16 mouse cellular contexts compared by ENCODE assay signal in the genomic region with DNA sequence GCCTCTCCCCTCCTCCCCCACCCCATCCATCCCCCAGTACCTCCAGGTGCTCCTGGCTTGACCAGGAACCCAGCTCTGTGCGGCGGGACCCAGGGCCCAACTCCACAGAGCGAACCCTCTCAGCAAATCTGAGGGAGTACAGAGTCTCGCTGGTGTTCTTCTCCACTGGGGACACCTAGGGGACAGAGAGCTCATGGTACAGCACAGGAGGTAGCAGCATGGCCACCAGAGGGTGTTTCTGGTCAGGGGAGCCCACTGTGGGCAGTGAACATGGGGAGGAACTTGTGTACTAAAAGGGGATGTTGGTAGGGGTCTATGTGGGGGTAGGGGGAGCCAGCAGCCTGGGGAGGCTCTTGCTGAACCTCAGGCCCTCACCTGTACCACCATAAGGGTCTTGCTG. TPM values are rescaled to one million over a fixed set of nuclear protein-coding genes. Genes with fewer than 3 reads are reported as not detected.
DNase-seq lines count a peak whose midpoint lies in the region; ATAC-seq and TF ChIP-seq lines count a peak whose summit lies in the region.
"Had no signal": no experiment of that assay in that cellular context is flagged by ENCODE, and none has a peak within 500 bp of the region (broad histone marks: within the 10 kb centered on the region; RNA-seq: fewer than 3 reads in every experiment).

No protein-coding gene starts in this region.

- no peaks in the 10 kb centered on the region for H3K4me1 ChIP-seq in forebrain, embryonic 15.5 days
- H3K4me1 ChIP-seq in forebrain, embryonic 14.5 days (ENCODE audit: control insufficient read depth, insufficient read depth, low read length) = no peaks in the 10 kb centered on the region
- no peaks in the 10 kb centered on the region for H3K4me1 ChIP-seq in forebrain, embryonic 16.5 days (replicated peaks; ENCODE audit: control insufficient read depth, insufficient read depth, low read length)
- H3K4me1 ChIP-seq: embryonic facial prominence, embryonic 15.5 days; heart, embryonic 13.5 days had no signal

- WGBS in forebrain, embryonic 15.5 days = 73% methylated on average over 4 of the region's 4 CpGs
- 78% methylated on average over 4 of the region's 4 CpGs for WGBS in forebrain, embryonic 14.5 days
- 73% methylated on average over 4 of the region's 4 CpGs for WGBS in forebrain, embryonic 16.5 days

- peaks cover 23% of the 10 kb centered on the region for H3K36me3 ChIP-seq in forebrain, embryonic 15.5 days
- H3K36me3 ChIP-seq in forebrain, embryonic 14.5 days (ENCODE audit: control insufficient read depth, insufficient read depth, low read length) = peaks cover 44% of the 10 kb centered on the region
- H3K36me3 ChIP-seq in forebrain, embryonic 16.5 days (ENCODE audit: control insufficient read depth, insufficient read depth) = peaks cover 13% of the 10 kb centered on the region

- no peak overlapping the region for H3K27ac ChIP-seq in forebrain, embryonic 15.5 days (replicated peaks)
- H3K27ac ChIP-seq in forebrain, embryonic 14.5 days (ENCODE audit: low read depth, low read length) = no peak overlapping the region
- no peak overlapping the region for H3K27ac ChIP-seq in layer of hippocampus, adult 2 months
- H3K27ac ChIP-seq in forebrain, embryonic 16.5 days (ENCODE audit: low read length) = no peak overlapping the region
- H3K27ac ChIP-seq: embryonic facial prominence, embryonic 15.5 days; heart, embryonic 13.5 days had no signal

- peak; percentile 48 for TF ChIP-seq CTCF in layer of hippocampus, adult 2 months (conservative IDR thresholded peaks at IDR 0.05)

- no peak overlapping the region for H3K9ac ChIP-seq in forebrain, embryonic 15.5 days (replicated peaks)
- no peak overlapping the region for H3K9ac ChIP-seq in forebrain, embryonic 14.5 days (ENCODE audit: low read length)
- H3K9ac ChIP-seq in forebrain, embryonic 16.5 days (replicated peaks; ENCODE audit: low read depth, low read length) = no peak overlapping the region
- H3K9ac ChIP-seq: embryonic facial prominence, embryonic 15.5 days; heart, embryonic 13.5 days had no signal

- ATAC-seq in forebrain, embryonic 15.5 days (replicated peaks) = 0 out of 2 replicates have a peak, but pooled peaks have one; percentile 21
- no peak for ATAC-seq in forebrain, embryonic 14.5 days
- 0 out of 2 replicates have a peak, but pooled peaks have one; percentile 21 for ATAC-seq in forebrain, embryonic 16.5 days

- DNase-seq in forebrain, embryonic 14.5 days (ENCODE audit: low spot score) = no peak
- no peak for DNase-seq in layer of hippocampus, adult 2 months (ENCODE audit: low spot score in 2 of 2)
- DNase-seq in layer of hippocampus, postnatal 36 days = no peak
- DNase-seq in 416B (ENCODE audit: low read depth) = peak; percentile 25
- DNase-seq in urinary bladder, postnatal 25 days (ENCODE audit: low spot score) = no peak
- no peak for DNase-seq in MN1 (ENCODE audit: low spot score)
- DNase-seq: B cell, adult 2 months; cerebellum, postnatal 10 days; lung, adult 18-20 months; right cerebral cortex, postnatal 4 days had no signal

- H3K4me2 ChIP-seq in forebrain, embryonic 15.5 days (replicated peaks) = no peak overlapping the region
- no peak overlapping the region for H3K4me2 ChIP-seq in forebrain, embryonic 14.5 days (ENCODE audit: low read length)
- no peak overlapping the region for H3K4me2 ChIP-seq in forebrain, embryonic 16.5 days (ENCODE audit: low read length)
- H3K4me2 ChIP-seq: embryonic facial prominence, embryonic 15.5 days; heart, embryonic 13.5 days had no signal

- no peaks in the 10 kb centered on the region for H3K27me3 ChIP-seq in forebrain, embryonic 15.5 days
- H3K27me3 ChIP-seq in forebrain, embryonic 14.5 days (replicated peaks; ENCODE audit: control insufficient read depth, insufficient read depth, low read length) = no peaks in the 10 kb centered on the region
- no peaks in the 10 kb centered on the region for H3K27me3 ChIP-seq in forebrain, embryonic 16.5 days (replicated peaks; ENCODE audit: control insufficient read depth, insufficient read depth, low read length)
- H3K27me3 ChIP-seq: embryonic facial prominence, embryonic 15.5 days; heart, embryonic 13.5 days had no signal

- no peaks in the 10 kb centered on the region for H3K9me3 ChIP-seq in forebrain, embryonic 15.5 days
- no peaks in the 10 kb centered on the region for H3K9me3 ChIP-seq in forebrain, embryonic 14.5 days (replicated peaks; ENCODE audit: control insufficient read depth, low read length)
- H3K9me3 ChIP-seq in forebrain, embryonic 16.5 days (ENCODE audit: control insufficient read depth, low read length) = no peaks in the 10 kb centered on the region
- H3K9me3 ChIP-seq: embryonic facial prominence, embryonic 15.5 days; heart, embryonic 13.5 days had no signal

- H3K4me3 ChIP-seq in forebrain, embryonic 15.5 days = no peak overlapping the region
- no peak overlapping the region for H3K4me3 ChIP-seq in forebrain, embryonic 14.5 days (ENCODE audit: low read depth, low read length)
- no peak overlapping the region for H3K4me3 ChIP-seq in layer of hippocampus, adult 2 months
- H3K4me3 ChIP-seq in forebrain, embryonic 16.5 days (replicated peaks; ENCODE audit: low read length) = no peak overlapping the region
- H3K4me3 ChIP-seq: embryonic facial prominence, embryonic 15.5 days; heart, embryonic 13.5 days had no signal

RNA-seq across cellular contexts. Expression of a gene that starts 21.0 kb away (rescaled TPM):
- 41.8 and 42.3 TPM in 2 replicates for polyA plus RNA-seq in forebrain, embryonic 15.5 days (2015; fragmentation: Nextera tagmentation; extraction: Ambion mirVana)
- polyA plus RNA-seq in forebrain, embryonic 14.5 days (2014; fragmentation: Nextera tagmentation; extraction: Ambion mirVana) = 26.2 and 37.0 TPM in 2 replicates
- 10 to 100 TPM; 33.9 to 45.9 TPM for total RNA-seq in layer of hippocampus, adult 2 months (2021)
- 10 to 100 TPM; 36.0 to 40.4 TPM for total RNA-seq in layer of hippocampus, postnatal 36 days (2021)
- polyA plus RNA-seq in forebrain, embryonic 16.5 days (2015; fragmentation: Nextera tagmentation; extraction: Ambion mirVana) = 47.3 and 49.9 TPM in 2 replicates

RNA-seq across cellular contexts. Expression of a gene that starts 47.1 kb away (rescaled TPM):
- polyA plus RNA-seq in forebrain, embryonic 15.5 days (2015; fragmentation: Nextera tagmentation; extraction: Ambion mirVana) = 0.96 and 1.4 TPM in 2 replicates
- polyA plus RNA-seq in forebrain, embryonic 14.5 days (2014; fragmentation: Nextera tagmentation; extraction: Ambion mirVana) = 0.71 and 1.2 TPM in 2 replicates
- 1 to 10 TPM; 1.0 to 2.2 TPM for total RNA-seq in layer of hippocampus, adult 2 months (2021)
- 1 to 10 TPM; 1.1 to 2.7 TPM for total RNA-seq in layer of hippocampus, postnatal 36 days (2021)
- polyA plus RNA-seq in forebrain, embryonic 16.5 days (2015; fragmentation: Nextera tagmentation; extraction: Ambion mirVana) = 1.1 and 1.3 TPM in 2 replicates
- total RNA-seq: monocyte, adult 5-6 weeks had no signal
- polyA plus RNA-seq: heart, embryonic 13.5 days; large intestine, adult 2 months had no signal
